Mouse (Mus musculus) lung, embryonic 14.5 days (tissue): ENCODE results near the gene Lamc3. TPM values are rescaled to one million over a fixed set of nuclear protein-coding genes. Genes with fewer than 3 reads are reported as not detected.

Experiments used
- ATAC-seq: fragments of 200-750 bp; cut with Nextera tagmentation; 2 replicates; pipeline ENCODE4 v1.8.0; 2017; ENCODE audit warnings: mild to moderate bottlenecking, moderate TSS enrichment, moderate library complexity; ENCODE audit not compliant: insufficient read depth
- DNase-seq: peaks from one replicate; pipeline ENCODE4 v3.0.0-alpha.2; 2015
- H3K27ac ChIP-seq: fragments of 300-500 bp; sonication (generic); 2 replicates; pipeline ENCODE4 v1.5.1; 2014; ENCODE audit warnings: low read depth, mild to moderate bottlenecking, moderate library complexity
- H3K27me3 ChIP-seq: fragments of 300-500 bp; sonication (generic); 2 replicates; pipeline ENCODE4 v1.6.1; 2014; ENCODE audit warnings: low read length, control low read depth; ENCODE audit not compliant: insufficient read depth
- H3K36me3 ChIP-seq: fragments of 300-500 bp; sonication (generic); 2 replicates; pipeline ENCODE4 v1.6.1; 2014; ENCODE audit warnings: control low read depth; ENCODE audit not compliant: insufficient read depth
- H3K4me1 ChIP-seq: fragments of 300-500 bp; sonication (generic); 2 replicates; pipeline ENCODE4 v1.6.1; 2014; ENCODE audit warnings: antibody characterized with exemption, control low read depth; ENCODE audit not compliant: insufficient read depth
- H3K4me2 ChIP-seq: fragments of 300-500 bp; sonication (generic); 2 replicates; pipeline ENCODE4 v1.6.1; 2014; ENCODE audit warnings: mild to moderate bottlenecking
- H3K4me3 ChIP-seq: fragments of 300-500 bp; sonication (generic); 2 replicates; pipeline ENCODE4 v1.5.1; 2014; ENCODE audit warnings: low read depth, low read length
- H3K9ac ChIP-seq: fragments of 300-500 bp; sonication (generic); 2 replicates; pipeline ENCODE4 v1.6.1; 2014
- H3K9me3 ChIP-seq: fragments of 300-500 bp; sonication (generic); 2 replicates; pipeline ENCODE4 v1.6.1; 2016; ENCODE audit warnings: low read depth, low read length, control low read depth
- CTCF ChIP-seq: IDR thresholded peaks from 2 replicates; pipeline ENCODE4 v1.5.1; 2016; ENCODE audit warnings: antibody characterized with exemption, low read depth
- WGBS: fragments of 180-500 bp; shearing (Covaris S2); extraction: QIAGEN DNeasy Blood & Tissue Kit; methylation state at CpG from one replicate; pipeline ENCODE4 v1.1.7; 2014; 5-methylcytosine and 5-hydroxymethylcytosine counted together
- polyA plus RNA-seq: library from polyadenylated mRNA; unstranded; fragments of >200 nt; fragmentation: Nextera tagmentation; extraction: Ambion mirVana; gene quantifications from 2 replicates; pipeline ENCODE4 v1.2.1, GENCODE M21; 2014

Gene Lamc3
- polyA plus RNA-seq, 1 experiment from 2014 or later = 0.87 TPM

DNA sequence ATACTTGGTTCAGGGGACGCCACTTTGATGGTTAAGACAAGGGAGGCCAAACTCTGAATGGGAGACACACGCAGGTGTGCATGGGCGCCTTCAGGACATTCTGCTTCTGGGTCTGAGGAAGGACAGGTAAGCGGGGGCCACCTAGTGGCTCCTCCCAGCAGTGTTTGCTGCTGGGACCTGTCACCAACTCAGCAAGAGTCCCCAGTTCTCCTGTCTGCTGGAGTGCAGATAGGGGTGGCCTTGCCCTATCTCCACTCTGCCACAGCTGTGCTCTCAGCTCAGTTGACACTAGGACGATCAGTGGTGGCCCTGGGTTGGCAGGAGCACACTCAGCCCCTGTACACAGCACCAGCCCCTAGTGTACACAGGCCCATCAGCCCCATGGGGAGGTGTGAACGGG, 39.2 kb upstream of the Lamc3 start:
- Histone ChIP-seq H3K9me3 (no peaks in the 10 kb centered on the region), H3K4me1 (0 out of 2 replicates have a peak, but pooled peaks cover 3% of the 10 kb centered on the region), H3K4me2 (no peak overlapping the region), H3K27me3 (peaks cover 48% of the 10 kb centered on the region), H3K4me3 (no peak overlapping the region), H3K27ac (no peak overlapping the region), H3K36me3 (no peaks in the 10 kb centered on the region), H3K9ac (no peak overlapping the region)
- DNase-seq = peak; percentile 52
- peak; percentile 71 for TF ChIP-seq CTCF
- WGBS = 13% methylated on average over 6 of the region's 6 CpGs
- ATAC-seq = 0 out of 2 replicates have a peak, but pooled peaks have one; percentile 25

DNA sequence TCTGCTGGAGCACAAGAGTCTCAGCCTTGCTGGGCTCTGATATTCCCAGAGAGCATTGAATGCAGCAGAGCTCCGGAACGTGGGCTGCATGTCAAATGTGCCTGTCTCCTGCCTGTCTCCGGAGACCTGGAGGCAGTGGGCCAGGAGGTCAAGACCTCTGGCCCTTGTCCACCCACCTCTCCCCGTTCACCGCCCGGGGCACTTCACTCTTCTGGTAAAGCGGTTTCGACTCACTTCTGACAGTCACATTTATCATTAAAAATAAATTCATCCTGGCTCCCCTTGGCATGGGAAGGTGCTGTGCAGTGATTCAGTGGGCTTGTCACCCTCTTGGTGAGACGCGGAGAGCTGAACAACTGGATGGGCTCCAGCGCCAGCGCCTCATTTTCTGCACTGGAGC, 37.0 kb upstream of the Lamc3 start:
- DNase-seq (no peak), ATAC-seq (no peak)
- Histone ChIP-seq H3K4me1 (0 out of 2 replicates have a peak, but pooled peaks cover 3% of the 10 kb centered on the region), H3K4me2 (no peak overlapping the region), H3K36me3 (no peaks in the 10 kb centered on the region), H3K27me3 (peaks cover 28% of the 10 kb centered on the region), H3K27ac (no peak overlapping the region), H3K9me3 (no peaks in the 10 kb centered on the region), H3K9ac (no peak overlapping the region), H3K4me3 (no peak overlapping the region)
- WGBS = 24% methylated on average over 12 of the region's 12 CpGs
- no peak for TF ChIP-seq CTCF

DNA sequence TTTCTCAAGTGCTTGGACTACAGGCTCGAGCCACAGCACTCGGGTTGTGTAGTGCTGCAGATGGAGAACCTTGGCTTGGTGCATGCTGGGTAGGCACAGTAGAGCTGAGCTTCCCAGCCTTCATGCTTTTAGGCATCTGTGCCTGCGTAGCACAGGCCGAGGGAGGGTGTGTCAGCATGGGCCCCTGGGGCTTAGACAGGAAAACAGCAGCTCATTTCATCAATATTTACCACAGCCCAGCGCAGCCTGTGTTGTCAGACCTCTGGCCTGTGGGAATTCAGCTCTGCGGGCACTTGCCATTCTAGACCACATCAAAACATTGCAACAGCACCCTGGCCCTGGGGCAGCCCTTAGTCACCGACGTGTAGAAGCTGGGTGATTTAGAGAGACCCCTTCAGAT, 31.1 kb upstream of the Lamc3 start:
- no peaks in the 10 kb centered on the region for H3K9me3 ChIP-seq
- no peak overlapping the region for H3K9ac ChIP-seq
- H3K36me3 ChIP-seq = no peaks in the 10 kb centered on the region
- no peaks in the 10 kb centered on the region; the same call in 1 of the 2 replicates for H3K4me1 ChIP-seq
- TF ChIP-seq CTCF = no peak
- no peaks in the 10 kb centered on the region for H3K27me3 ChIP-seq
- WGBS = 73% methylated on average over 8 of the region's 8 CpGs
- no peak overlapping the region for H3K27ac ChIP-seq
- no peak for ATAC-seq
- H3K4me2 ChIP-seq = no peak overlapping the region
- DNase-seq = no peak
- no peak overlapping the region for H3K4me3 ChIP-seq

DNA sequence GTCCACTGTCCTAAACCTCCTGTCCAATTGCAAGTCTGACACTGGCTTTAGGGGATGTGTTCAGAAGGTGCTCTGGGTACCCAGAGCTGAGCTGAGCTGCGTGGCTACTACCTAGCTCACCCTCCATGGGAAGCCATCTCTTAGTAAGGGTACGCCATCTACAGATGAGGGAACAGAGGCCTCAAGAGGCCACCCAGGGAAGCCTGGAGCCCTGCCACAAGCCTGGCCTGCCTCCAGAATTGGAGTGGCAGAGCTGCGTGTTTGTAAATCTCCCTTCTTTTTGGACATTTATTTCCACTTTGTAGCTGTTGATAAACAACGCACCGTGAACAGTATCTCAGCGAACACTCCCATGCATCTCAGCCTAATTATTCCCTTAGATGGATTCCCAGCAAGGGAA, 29.9 kb upstream of the Lamc3 start:
- H3K4me3 ChIP-seq = no peak overlapping the region
- H3K27ac ChIP-seq = no peak overlapping the region
- no peak for TF ChIP-seq CTCF
- no peaks in the 10 kb centered on the region; the same call in 1 of the 2 replicates for H3K4me1 ChIP-seq
- DNase-seq (peak; percentile 80), ATAC-seq (peak; percentile 58; the same call in 1 of the 2 replicates)
- no peak overlapping the region for H3K9ac ChIP-seq
- WGBS = 50% methylated on average over 6 of the region's 6 CpGs
- H3K36me3 ChIP-seq = no peaks in the 10 kb centered on the region
- no peaks in the 10 kb centered on the region for H3K27me3 ChIP-seq
- H3K9me3 ChIP-seq = no peaks in the 10 kb centered on the region
- H3K4me2 ChIP-seq = no peak overlapping the region

DNA sequence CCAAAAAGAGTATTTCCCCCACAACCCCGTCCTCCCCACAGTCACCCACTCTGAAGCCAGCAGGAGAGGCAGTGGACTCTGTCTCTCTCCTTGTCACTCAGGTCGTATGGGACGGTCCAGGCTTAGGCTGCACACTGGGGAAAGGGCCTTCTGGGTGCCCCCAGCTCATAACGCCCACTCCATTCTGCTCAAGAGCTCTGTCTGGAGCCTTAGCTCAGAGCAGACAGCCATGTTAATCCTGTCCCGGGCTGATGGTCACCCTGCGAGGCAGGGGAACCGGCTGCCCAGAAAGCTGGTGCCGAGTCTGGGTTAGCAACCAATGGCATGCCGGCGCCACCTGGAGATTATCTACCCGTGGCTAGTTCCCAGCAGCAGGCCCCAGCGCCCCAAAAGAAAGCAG, 28.6 kb upstream of the Lamc3 start:
- Histone ChIP-seq H3K27me3 (no peaks in the 10 kb centered on the region), H3K27ac (no peak overlapping the region), H3K36me3 (no peaks in the 10 kb centered on the region), H3K4me2 (no peak overlapping the region), H3K9ac (no peak overlapping the region), H3K4me1 (no peaks in the 10 kb centered on the region; the same call in 1 of the 2 replicates), H3K4me3 (no peak overlapping the region), H3K9me3 (no peaks in the 10 kb centered on the region)
- DNase-seq (no peak), ATAC-seq (no peak)
- 0 out of 2 replicates have a peak, but pooled peaks have one; percentile 1 for TF ChIP-seq CTCF
- 26% methylated on average over 12 of the region's 12 CpGs for WGBS

DNA sequence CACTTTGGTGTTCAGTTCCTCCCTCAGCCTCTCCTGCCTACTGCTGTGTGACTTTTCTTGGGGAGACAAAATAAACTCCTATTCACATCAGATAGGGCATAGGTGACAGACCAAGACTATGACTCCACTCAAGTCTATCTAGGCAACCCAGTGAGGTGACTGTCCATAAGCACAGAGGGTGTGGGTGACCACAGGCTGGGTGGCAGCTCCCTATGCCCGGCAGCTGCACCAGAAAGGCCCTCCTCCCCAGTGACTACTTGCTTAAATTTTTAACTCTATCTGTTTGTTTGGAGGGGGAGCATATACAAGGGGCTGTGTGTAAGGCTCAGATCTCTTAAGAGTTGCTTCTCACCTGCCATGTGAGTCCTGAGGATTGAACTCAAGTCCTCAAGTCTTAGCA, 24.2 kb upstream of the Lamc3 start:
- Histone ChIP-seq H3K27me3 (no peaks in the 10 kb centered on the region), H3K4me3 (no peak overlapping the region), H3K27ac (no peak overlapping the region), H3K9ac (no peak overlapping the region), H3K36me3 (no peaks in the 10 kb centered on the region), H3K9me3 (no peaks in the 10 kb centered on the region), H3K4me1 (no peaks in the 10 kb centered on the region; the same call in 1 of the 2 replicates), H3K4me2 (no peak overlapping the region)
- ATAC-seq = no peak
- no peak for TF ChIP-seq CTCF
- 61% methylated on average over 1 of the region's 1 CpGs for WGBS
- DNase-seq = no peak

DNA sequence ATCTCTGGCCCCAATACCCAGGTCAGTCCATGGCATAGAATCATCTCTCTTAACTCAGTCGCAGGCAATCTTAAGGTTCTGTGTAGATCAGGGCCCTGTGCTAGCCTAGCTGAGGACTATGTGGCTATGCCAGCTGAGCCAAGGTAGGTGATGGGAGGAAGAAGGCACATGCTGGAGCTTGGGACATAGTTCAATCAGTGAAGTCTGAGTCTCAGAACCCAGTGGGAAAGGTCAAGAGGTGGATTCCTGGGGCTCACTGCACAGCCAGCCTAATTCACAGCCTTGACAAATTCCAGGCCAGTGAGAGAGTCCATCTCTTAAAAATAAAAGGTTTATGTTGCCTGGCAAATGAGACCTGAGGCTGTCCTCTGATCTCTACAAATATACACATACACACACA, 23.3 kb upstream of the Lamc3 start:
- no peak for TF ChIP-seq CTCF
- 82% methylated on average over 1 of the region's 1 CpGs for WGBS
- H3K27me3 ChIP-seq = no peaks in the 10 kb centered on the region
- no peak overlapping the region for H3K27ac ChIP-seq
- DNase-seq = no peak
- no peak overlapping the region for H3K9ac ChIP-seq
- no peaks in the 10 kb centered on the region; the same call in 1 of the 2 replicates for H3K4me1 ChIP-seq
- no peaks in the 10 kb centered on the region for H3K36me3 ChIP-seq
- H3K9me3 ChIP-seq = no peaks in the 10 kb centered on the region
- H3K4me2 ChIP-seq = no peak overlapping the region
- ATAC-seq = no peak
- no peak overlapping the region for H3K4me3 ChIP-seq

DNA sequence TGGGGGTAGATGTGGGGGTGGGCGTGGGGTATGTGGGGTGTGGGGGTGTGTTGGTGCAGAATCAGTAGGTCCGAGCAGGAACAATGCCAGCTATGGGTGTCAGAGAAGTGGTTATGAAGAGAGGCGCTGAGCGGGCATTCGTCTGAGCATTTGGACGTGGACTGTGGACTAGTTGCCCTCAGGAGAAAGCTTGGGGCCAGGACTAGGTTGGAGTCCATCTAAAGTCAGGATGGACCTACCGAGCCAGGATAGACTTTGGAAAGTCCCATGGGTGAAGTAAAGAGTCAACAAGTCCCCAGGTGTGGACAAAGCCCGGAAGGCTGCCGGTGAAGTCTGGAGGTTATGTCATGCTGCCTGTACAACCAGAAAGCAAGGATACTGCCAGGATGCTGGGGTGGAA, 22.2 kb upstream of the Lamc3 start:
- no peak for TF ChIP-seq CTCF
- DNase-seq (no peak), ATAC-seq (no peak)
- WGBS = 84% methylated on average over 9 of the region's 9 CpGs
- Histone ChIP-seq H3K4me1 (no peaks in the 10 kb centered on the region), H3K27me3 (no peaks in the 10 kb centered on the region), H3K9ac (no peak overlapping the region), H3K9me3 (no peaks in the 10 kb centered on the region), H3K36me3 (no peaks in the 10 kb centered on the region), H3K4me2 (no peak overlapping the region), H3K4me3 (no peak overlapping the region), H3K27ac (no peak overlapping the region)
